Mouse (Mus musculus) R1 (cell line): Measurements from ENCODE around the gene Tmem44.
A peak's percentile ranks its signal among the peaks of the same experiment; 100 is the strongest.

ENCODE experiments used
- DNase-seq: peaks from one replicate; pipeline ENCODE4 v3.0.0-alpha.2; 2018; ENCODE audit warnings: low read depth, low spot score

Tmem44 gene

GRCm38 (mm10) chr16:30550748-30551192 lies at the start of gene Tmem44:
Tmem44 (minus strand) TSS chr16:30550842.
- peak; percentile 71 for DNase-seq

DNA sequence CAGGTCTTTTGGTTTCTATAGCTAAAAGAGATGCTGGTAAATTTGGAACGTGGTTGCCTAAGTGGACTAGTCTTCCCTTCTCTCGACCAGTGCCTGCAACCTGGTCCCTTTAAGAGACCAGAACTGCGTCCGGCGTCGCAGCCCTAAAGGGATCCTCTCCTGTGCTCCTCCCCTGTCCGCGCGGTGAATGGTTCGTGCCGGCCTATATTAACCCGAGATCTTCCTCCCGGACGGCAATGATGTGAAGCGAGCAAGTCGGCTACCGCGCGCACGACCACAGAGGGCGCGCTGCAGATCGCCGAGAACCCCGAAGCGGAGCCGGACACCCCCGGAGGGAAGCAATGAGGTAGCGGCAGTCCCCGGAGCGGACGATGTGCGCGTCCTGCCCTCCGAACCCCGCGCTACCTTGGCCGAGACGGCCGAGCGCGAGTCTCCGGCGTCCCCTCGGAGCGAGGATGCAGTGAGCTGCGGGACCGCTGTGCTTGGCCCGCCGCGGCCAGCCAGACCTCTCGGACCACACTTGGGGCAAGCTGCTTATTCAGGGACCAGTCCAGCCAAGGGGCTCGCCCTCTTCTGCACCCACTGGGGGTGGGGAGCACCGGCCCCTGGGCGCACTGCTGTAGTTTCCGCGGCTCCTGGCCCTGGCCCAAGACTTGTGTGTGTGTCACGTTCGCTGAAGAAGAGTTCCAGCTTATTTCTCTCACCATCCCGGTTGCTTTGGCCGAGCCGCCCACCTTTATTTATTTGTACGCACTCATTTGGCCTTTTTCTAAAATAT lies 49.0 kb upstream of the Tmem44 start, which contains the start of gene Fam43a:
Gene Fam43a (plus strand): TSS at position 233 of the 778 bp plus-strand sequence.
- DNase-seq = peak; percentile 96

DNA sequence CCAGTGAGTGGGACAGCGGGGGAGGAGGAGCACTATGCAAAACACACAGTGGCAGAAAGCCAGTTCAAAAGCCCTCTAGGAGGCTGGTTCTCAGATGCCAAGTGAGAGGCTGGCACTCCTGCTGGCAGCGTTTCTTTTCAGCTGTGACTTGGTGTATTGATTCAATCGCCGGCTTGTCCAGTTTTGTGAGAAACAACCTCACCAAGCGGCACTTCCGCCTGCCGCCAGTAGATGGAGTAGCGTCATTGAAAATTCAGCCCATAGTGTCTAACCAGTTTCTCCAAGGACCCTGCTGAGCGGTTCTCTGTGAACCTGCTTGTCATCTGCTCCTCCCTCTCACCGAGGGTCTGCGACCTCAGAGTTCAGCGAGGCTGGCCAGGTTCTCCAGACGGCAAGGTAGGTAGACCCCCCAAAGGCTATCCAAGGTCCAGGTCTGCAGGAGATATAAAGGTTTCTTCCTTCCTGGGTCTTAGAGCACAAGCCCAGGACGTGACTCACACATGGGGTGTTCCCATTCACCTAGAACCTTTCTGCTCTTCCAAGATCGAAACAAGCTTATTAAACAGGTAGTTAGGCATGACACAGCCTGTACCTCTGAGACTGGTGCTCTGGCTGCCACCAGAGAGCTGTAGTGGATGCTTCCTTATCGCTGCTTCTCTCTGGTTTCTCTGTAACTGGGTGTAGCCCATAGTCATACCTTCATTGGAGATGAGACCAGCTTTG lies 46.5 kb upstream of the Tmem44 start:
- peak; percentile 90 for DNase-seq

DNA sequence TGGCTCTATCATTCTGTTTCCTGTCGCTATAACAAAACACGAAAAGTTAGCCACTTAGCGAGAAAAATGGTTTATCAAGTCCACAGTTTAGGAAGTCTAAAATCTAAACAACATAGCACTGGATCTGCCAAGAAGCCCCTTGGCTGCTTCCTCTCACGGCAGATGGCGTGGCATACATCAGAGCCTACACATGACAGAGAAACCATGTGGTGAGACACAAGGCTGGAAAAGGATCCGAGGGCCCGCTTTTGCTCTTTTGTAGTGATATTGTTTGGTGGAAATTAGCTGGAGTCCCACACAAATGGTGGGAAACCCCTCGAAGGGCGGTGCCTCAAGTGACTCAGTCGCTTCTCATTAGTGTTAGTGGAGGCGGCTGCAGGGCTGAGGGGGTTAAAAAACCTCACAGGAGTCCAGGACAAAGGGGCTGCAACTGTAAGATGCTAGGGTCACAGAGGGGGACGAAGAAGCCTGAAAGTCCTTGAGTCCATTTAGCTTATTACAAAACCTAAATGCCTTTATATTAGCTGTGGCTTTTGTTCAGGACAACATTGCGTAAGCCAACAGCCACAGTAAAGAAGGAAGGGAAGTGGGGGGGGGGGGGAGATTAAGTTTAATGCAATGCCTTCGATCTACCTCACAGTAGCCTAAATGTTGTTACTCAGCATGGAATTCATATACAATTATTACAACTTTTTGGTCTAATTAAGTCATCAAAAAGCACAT lies 45.4 kb upstream of the Tmem44 start:
- DNase-seq = no peak

- no peak for DNase-seq
Observed at GRCm38 (mm10) chr16:30595356-30595755, 44.7 kb upstream of the Tmem44 start.

DNA sequence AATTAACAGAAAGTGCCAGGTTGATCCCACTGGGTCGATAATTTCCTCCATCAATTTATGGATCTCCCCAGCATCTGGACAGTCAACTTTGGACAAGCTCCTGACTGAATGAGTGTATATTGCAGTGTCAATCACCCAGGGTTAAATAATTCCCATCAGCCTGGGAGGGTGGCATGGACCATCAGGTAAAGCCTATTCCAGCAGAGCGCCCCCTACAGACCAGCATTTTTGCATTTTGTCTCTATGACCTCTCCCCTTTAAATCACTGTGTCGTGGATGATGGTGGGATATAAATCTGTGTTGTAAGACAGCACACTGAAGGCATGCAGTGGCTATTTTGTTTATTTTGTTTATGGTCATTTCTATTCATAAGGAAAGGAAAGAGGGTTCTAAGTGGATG lies 41.3 kb upstream of the Tmem44 start:
- peak; percentile 63 for DNase-seq

DNA sequence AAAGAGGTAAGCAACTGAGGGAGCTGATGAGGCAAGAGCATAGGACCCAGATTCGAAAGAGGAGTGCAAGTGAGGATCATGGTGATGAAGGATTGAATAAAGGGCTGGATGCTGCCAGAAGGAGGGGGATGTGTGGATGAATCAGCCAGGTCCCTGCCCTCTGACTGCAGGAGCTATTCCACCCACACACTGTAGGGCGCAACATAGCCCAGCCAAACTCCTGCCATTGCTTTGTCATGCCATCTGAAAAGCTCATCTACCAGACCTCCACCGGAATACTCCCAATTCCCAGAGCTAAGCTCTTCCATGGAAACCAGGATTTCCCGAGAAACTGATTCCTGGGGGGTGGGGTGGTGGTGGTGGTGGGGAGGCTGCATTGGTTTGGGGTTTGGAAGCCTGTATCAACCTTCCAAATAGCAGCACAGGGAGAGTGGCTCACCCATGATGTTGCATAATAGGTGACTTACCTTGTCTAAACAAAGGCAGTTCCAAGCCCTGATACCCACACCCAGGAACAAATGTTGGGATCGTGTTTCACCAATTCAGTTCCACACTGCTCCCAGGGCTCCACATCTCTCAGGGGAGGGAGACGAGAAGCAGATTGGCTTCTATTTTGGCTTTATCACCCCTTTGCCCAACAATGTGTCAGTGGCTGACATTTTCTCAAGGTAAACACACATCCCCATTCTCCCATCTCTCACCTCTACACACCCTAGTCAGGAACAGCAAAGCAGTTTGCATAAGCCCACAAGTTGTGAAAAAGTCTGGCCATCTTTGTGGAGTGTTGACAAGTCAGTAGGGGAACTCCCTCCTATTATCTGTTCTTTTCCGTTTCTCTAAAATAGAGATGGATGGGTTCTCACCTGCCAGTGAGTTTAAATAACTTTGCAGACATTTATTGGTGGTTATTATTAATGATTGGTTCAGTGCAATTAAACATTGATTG lies 39.9 kb upstream of the Tmem44 start:
- DNase-seq = no peak

GRCm38 (mm10) chr16:30587494-30588327 lies 37.1 kb upstream of the Tmem44 start, which contains the start of gene Lsg1:
Lsg1 (minus strand) TSS chr16:30587592.
- peak; percentile 98 for DNase-seq

DNA sequence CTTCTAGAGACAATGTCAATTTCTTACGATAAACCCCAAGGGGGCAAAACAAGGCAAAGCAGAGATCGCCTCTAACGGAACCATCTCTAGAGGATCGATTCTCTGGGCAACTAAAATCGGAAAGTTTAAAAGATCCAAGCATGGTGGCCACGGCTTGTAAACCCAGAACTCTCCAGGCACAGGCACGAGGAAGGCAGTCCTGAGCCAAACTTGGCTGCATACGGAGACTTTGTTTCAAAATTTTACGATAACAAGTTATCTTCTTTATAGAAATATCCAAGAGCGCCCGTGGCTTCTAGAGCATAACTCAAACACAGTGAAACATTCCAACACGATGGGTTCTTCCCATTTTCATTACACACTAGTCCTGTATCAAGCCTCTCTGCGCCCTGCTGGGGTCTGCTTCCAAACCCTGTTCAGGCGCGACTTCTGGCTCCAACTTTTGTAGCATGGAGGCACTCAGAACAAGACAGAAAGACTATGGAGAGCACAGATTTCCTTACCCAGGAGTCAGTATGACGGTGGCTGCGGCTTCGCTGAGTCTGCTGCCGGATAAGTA lies 36.4 kb upstream of the Tmem44 start:
- DNase-seq = no peak

DNA sequence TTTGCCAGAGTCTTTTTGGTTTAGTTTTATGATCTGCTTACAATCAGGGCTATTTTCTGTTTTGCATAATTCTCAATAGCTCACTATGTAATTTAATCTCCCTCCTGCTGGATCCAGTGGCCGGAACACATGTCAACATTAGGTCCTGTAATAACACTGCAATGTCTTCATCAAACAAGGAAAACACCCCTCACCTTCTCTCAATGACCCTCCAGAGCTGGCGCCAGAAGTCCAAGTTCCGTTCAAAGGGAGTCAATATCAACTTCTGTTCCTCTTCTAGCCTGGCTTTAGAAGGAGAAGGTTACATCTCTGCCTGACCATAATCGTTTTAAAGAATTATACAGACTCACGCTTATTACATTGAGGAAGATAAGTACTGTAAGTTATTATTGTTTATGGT lies 30.1 kb upstream of the Tmem44 start:
- no peak for DNase-seq

- DNase-seq = no peak
Observed at GRCm38 (mm10) chr16:30576392-30576791, 25.8 kb upstream of the Tmem44 start.

DNA sequence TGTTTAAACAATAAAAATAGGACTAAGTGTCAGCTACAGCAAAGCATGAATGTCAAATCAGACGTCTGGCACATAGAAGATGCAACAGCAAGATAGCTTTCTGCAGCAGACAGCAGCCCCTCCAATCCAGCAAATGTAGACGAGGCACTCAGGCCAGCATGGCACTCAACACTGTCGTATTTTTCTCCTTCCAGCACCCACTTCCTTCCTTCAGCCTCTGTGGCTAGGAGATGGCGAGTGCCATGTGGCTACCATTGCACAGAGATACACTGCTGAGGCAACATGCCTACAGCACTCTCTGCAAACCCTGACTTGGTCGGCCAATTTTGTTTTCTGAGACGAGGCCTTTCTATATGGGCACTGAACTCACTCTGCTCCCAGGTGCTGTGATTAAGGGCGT lies 25.2 kb upstream of the Tmem44 start:
- DNase-seq = no peak

- DNase-seq = peak; percentile 74
Observed at GRCm38 (mm10) chr16:30572239-30572638, 21.6 kb upstream of the Tmem44 start.

GRCm38 (mm10) chr16:30571378-30571777 lies 20.7 kb upstream of the Tmem44 start:
- DNase-seq = no peak

GRCm38 (mm10) chr16:30570173-30570572 lies 19.5 kb upstream of the Tmem44 start:
- peak; percentile 55 for DNase-seq

GRCm38 (mm10) chr16:30565631-30566030 lies 15.0 kb upstream of the Tmem44 start:
- DNase-seq = no peak

DNA sequence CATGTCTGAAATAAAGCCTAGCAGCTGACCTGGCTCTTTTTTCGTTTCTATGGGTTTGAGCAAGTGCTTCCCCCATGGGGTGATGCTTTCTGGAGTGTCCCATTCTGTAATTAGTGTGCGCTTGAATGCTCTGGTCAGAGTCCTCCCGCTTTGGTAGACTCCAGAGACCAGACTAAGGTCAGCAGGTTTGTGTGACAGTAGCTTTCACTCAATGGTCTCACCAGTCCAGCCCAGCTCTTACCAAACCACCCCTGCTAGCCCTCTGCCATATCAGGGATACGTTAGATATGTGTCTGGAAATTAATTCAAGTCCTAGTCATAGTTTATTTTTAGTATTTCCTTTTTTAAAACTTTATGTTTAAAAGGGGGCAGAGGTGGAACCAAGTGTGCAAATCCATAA lies 10.0 kb upstream of the Tmem44 start:
- no peak for DNase-seq

DNA sequence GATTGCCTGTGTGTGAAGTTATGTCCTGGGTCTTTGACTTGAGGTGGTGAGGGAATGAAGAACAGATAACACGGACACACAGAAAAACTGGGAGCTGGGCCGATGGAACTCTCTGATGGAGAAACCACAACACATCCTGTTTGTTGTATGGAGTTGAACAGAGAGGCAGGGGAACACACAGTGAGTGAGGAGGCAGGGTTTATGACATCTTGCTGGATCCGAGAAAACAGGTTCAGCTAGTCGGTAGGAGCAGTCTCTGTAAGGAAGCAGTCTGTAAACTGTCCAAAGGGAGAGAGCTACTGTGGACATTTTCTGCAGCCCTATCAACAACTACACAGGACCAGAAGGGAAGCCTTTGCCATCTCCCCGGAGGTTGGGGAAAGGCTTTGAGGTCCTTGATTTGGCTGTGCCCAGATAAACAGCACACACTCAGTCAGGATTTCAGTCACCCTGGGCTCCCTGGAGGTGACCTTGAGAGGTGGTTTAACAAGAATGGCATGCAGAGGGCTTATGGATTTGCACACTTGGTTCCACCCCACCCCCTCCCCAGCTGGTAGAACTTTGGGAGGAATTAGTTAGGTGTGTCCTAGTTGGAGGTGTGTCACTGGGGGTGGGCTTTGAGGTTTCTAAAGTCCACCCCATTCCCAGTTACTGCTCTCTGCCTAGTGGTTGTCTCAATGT lies 8.8 kb upstream of the Tmem44 start:
- peak; percentile 88 for DNase-seq

DNA sequence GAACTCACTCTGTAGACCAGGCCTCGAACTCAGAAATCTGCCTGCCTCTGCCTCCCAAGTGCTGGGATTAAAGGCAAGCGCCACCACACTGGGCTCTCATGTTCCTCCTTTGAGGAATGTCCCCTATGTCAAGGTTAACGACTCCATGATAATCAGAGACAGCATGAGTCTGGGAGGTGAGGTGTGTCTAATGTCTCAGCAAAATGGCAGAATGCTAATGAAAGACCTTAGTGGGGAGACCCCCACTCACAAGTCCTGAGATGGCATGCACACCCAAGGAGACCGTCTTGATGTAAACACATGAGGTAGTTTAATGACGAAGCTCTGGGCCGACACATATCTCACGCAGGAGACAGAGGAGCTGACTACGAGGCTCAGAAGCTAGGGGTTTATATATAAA lies 3.5 kb upstream of the Tmem44 start:
- DNase-seq = peak; percentile 50
